Mouse (Mus musculus) forebrain, postnatal 0 days (tissue): ENCODE data around the gene Tspan18. TPM values are rescaled to one million over a fixed set of nuclear protein-coding genes. Genes with fewer than 3 reads are reported as not detected.
A peak's percentile ranks its signal among the peaks of the same experiment; 100 is the strongest.

ENCODE experiments used
- ATAC-seq: fragments of 200-750 bp; cut with Nextera tagmentation; 2 replicates; pipeline ENCODE4 v1.8.0; 2017; ENCODE audit warnings: mild to moderate bottlenecking, moderate library complexity
- DNase-seq: peaks from one replicate; pipeline ENCODE4 v3.0.0-alpha.2; 2015
- H3K27ac ChIP-seq: fragments of 300-500 bp; sonication (generic); 2 replicates; pipeline ENCODE4 v1.5.1; 2014; ENCODE audit warnings: low read depth, mild to moderate bottlenecking, antibody characterized with exemption, low read length, moderate library complexity, mixed read lengths
- H3K27me3 ChIP-seq: fragments of 300-500 bp; sonication (generic); 2 replicates; pipeline ENCODE4 v1.6.1; 2014; ENCODE audit warnings: mild to moderate bottlenecking, low read length, mixed read lengths; ENCODE audit not compliant: insufficient read depth
- H3K36me3 ChIP-seq: fragments of 300-500 bp; sonication (generic); 2 replicates; pipeline ENCODE4 v1.6.1; 2014; ENCODE audit warnings: mild to moderate bottlenecking, moderate library complexity; ENCODE audit not compliant: insufficient read depth
- H3K4me1 ChIP-seq: fragments of 300-500 bp; sonication (generic); 2 replicates; pipeline ENCODE4 v1.6.1; 2014; ENCODE audit warnings: antibody characterized with exemption; ENCODE audit not compliant: insufficient read depth
- H3K4me2 ChIP-seq: fragments of 300-500 bp; sonication (generic); 2 replicates; pipeline ENCODE4 v1.6.1; 2014; ENCODE audit warnings: low read depth, mild to moderate bottlenecking, moderate library complexity
- H3K4me3 ChIP-seq: fragments of 300-500 bp; sonication (generic); 2 replicates; pipeline ENCODE4 v1.5.1; 2014; ENCODE audit warnings: low read depth, low read length, mixed read lengths
- H3K9ac ChIP-seq: fragments of 300-500 bp; sonication (generic); 2 replicates; pipeline ENCODE4 v1.6.1; 2014; ENCODE audit warnings: mild to moderate bottlenecking
- H3K9me3 ChIP-seq: fragments of 300-500 bp; sonication (generic); 2 replicates; pipeline ENCODE4 v1.6.1; 2016; ENCODE audit warnings: low read length
- CTCF ChIP-seq: sonication (generic); IDR thresholded peaks from 2 replicates; pipeline ENCODE4 v1.5.1; 2016; ENCODE audit warnings: antibody characterized with exemption, control low read depth, low read depth
- WGBS: fragments of 180-500 bp; shearing (Covaris S2); extraction: QIAGEN DNeasy Blood & Tissue Kit; methylation state at CpG from one replicate; pipeline ENCODE4 v1.1.7; 2014; 5-methylcytosine and 5-hydroxymethylcytosine counted together
- polyA plus RNA-seq: library from polyadenylated mRNA; unstranded; fragments of >200 nt; fragmentation: Nextera tagmentation; extraction: Ambion mirVana; gene quantifications from 2 replicates; pipeline ENCODE4 v1.2.1, GENCODE M21; 2015
- total RNA-seq: library from RNA; depleted of rRNA; stranded (reverse); fragments of >200 nt; gene quantifications from 2 replicates; pipeline ENCODE4 v1.2.3, GENCODE M21; 2014

Gene Tspan18
- total and polyA plus RNA-seq, 2 experiments from 2014 or later, result 14.4 to 23.1 TPM

DNA sequence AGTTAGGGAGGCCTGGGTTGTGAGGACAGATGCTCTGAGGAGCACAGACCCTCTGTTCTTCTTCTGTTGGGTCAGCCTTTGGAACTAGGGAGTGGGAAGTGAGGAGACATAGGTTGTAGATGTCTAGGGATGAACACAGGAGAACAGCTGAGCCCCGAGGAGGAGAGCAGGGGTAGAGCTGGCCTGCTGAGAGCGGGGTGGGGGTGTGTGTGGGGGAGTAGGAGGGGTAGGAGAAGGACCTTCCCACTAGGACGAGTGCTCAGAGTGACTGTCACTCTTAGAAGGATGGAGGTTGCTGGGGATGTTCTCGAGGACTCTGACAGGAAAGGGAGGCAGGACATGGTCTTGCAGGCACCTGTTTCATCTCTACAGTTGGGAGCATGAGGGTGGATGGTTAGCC lies 140.5 kb downstream of the Tspan18 start:
- 65% methylated on average over 4 of the region's 4 CpGs for WGBS
- Histone ChIP-seq H3K27ac (no peak overlapping the region), H3K9ac (no peak overlapping the region), H3K36me3 (peaks cover 7% of the 10 kb centered on the region), H3K4me2 (no peak overlapping the region), H3K27me3 (no peaks in the 10 kb centered on the region), H3K4me3 (no peak overlapping the region), H3K4me1 (peaks cover 30% of the 10 kb centered on the region), H3K9me3 (no peaks in the 10 kb centered on the region)
- no peak for TF ChIP-seq CTCF
- no peak for ATAC-seq
- no peak for DNase-seq

DNA sequence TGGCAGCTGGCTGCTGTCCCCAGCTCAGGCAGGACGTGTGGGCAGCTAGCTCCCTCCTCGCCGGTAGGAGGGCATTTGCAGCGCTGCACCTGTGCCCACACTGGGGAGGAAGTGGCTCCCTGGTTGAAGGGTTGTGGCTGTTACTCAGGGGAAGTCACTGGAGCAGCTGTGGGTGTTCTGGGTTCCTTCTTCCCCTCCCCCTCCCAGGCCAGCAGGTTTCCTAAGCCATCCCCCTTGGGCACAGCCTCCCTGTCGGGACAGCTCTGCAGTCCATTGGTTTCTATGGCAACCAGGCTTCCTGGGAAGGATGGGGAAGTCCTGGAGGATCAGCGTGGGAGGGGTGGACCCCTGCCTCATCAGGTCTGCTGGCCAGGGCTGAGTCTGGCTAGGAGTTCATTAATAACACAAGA lies 141.6 kb downstream of the Tspan18 start:
- TF ChIP-seq CTCF, result no peak
- no peaks in the 10 kb centered on the region for H3K27me3 ChIP-seq
- H3K9me3 ChIP-seq, result no peaks in the 10 kb centered on the region
- H3K4me2 ChIP-seq, result no peak overlapping the region
- no peak overlapping the region for H3K9ac ChIP-seq
- no peak for ATAC-seq
- H3K36me3 ChIP-seq, result peaks cover 1% of the 10 kb centered on the region; the same call in 1 of the 2 replicates
- H3K27ac ChIP-seq, result no peak overlapping the region
- WGBS, result 10% methylated on average over 6 of the region's 6 CpGs
- DNase-seq, result no peak
- H3K4me3 ChIP-seq, result no peak overlapping the region
- peaks cover 30% of the 10 kb centered on the region for H3K4me1 ChIP-seq

DNA sequence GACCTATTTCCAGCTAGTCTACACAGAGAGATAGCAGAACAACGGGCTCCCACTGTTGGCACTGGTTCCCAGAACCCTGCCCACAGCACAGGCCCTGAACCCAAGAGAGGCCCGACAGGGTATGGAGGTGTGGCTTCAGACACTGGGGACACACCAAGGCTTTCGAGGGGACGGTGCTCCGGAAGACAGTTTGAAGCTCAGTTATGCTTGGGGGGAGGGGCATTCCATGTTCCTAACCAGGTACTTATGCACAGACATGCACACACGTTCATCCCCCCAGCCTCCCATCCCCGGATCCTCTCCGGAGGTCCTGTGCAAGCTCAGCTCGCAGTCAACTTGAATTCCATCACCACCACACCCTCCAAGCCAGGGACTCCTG lies 142.1 kb downstream of the Tspan18 start:
- DNase-seq (no peak), ATAC-seq (no peak)
- no peak overlapping the region for H3K9ac ChIP-seq
- TF ChIP-seq CTCF, result no peak
- WGBS, result 43% methylated on average over 9 of the region's 9 CpGs
- H3K36me3 ChIP-seq, result no peaks in the 10 kb centered on the region; the same call in 1 of the 2 replicates
- no peak overlapping the region for H3K27ac ChIP-seq
- H3K4me3 ChIP-seq, result no peak overlapping the region
- peaks cover 30% of the 10 kb centered on the region for H3K4me1 ChIP-seq
- H3K4me2 ChIP-seq, result 0 out of 2 replicates have a peak overlapping the region, but pooled peaks have one; percentile 10
- no peaks in the 10 kb centered on the region for H3K9me3 ChIP-seq
- H3K27me3 ChIP-seq, result no peaks in the 10 kb centered on the region

DNA sequence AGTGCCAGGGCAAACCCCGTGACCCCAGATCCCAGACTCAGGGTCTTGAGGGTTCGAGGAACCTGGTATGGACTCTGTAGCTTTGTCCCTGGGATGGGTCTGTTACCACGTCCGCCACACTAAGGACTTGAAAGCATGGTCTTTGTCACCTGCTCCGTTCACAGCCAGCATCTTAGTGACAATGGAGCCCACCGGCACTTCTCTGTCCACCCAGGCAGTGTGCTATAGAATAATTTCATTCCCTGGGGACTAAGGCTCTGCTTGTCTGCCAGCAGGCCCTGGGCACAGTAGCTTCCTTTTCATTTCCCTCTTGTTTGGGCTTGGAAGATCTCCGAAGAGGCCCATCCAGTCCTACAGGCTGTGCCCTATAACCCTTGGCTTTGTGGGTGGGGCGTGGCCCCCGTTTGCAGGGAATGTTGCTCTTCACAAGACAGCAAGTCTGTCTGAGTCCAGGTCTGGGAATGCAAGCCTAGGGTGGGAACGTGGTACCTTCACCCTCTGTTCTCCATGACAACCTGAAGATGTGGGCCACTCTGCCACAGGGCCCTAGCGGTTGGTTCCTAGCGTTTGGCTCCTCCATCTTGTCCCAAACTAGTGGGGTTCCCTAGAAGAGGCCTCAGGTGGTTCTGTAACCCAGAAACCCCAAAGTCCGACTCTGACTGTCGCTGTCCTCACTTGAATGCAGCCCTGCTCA lies 142.7 kb downstream of the Tspan18 start:
- H3K4me3 ChIP-seq, result no peak overlapping the region
- peaks cover 30% of the 10 kb centered on the region for H3K4me1 ChIP-seq
- no peaks in the 10 kb centered on the region for H3K27me3 ChIP-seq
- no peak overlapping the region for H3K27ac ChIP-seq
- ATAC-seq (no peak), DNase-seq (no peak)
- H3K9ac ChIP-seq, result no peak overlapping the region
- H3K4me2 ChIP-seq, result peak overlapping the region; percentile 10; the same call in 1 of the 2 replicates
- no peak for TF ChIP-seq CTCF
- 66% methylated on average over 14 of the region's 14 CpGs for WGBS
- no peaks in the 10 kb centered on the region for H3K36me3 ChIP-seq
- no peaks in the 10 kb centered on the region for H3K9me3 ChIP-seq

DNA sequence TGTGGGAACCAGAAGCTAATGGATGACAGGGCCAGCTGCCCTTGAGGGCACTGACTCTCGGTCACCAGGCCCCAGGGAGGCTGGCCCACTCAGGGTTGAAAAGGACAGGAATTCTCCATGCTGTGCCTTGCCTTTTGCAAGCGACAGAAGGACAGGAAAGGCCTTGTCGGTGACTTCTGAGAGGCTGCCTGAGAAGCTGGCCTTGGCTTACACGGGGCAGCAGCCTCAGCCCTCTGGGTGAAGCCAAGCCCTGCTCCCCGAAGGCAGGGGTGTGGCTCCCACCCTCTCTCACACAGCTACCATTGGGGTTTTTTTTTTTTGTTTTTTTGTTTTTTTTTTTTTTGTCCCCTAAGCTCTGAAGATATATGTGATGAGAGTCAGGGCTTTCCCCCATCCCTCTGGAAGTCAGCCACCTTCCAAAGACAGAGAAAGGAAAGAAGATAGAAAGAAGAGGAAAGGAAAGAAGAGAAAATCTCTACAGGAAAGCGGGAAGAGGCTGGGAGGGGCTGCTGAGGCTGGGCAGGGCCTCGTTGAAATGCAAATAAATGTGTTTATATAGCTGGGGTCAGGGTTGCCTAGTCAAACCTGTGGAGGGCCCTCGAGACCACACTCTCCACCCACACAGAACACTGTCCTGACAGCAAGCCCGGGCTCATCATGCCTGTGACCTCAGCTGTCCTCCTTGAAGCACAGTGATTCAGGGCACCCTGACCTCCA lies 143.4 kb downstream of the Tspan18 start:
- ATAC-seq (no peak), DNase-seq (no peak)
- H3K27me3 ChIP-seq, result no peaks in the 10 kb centered on the region
- H3K27ac ChIP-seq, result no peak overlapping the region
- H3K36me3 ChIP-seq, result no peaks in the 10 kb centered on the region
- peak overlapping the region; percentile 4 for H3K4me2 ChIP-seq
- no peak overlapping the region for H3K4me3 ChIP-seq
- H3K9ac ChIP-seq, result 0 out of 2 replicates have a peak overlapping the region, but pooled peaks have one; percentile 4
- TF ChIP-seq CTCF, result no peak
- WGBS, result 28% methylated on average over 9 of the region's 9 CpGs
- no peaks in the 10 kb centered on the region for H3K9me3 ChIP-seq
- peaks cover 30% of the 10 kb centered on the region for H3K4me1 ChIP-seq

DNA sequence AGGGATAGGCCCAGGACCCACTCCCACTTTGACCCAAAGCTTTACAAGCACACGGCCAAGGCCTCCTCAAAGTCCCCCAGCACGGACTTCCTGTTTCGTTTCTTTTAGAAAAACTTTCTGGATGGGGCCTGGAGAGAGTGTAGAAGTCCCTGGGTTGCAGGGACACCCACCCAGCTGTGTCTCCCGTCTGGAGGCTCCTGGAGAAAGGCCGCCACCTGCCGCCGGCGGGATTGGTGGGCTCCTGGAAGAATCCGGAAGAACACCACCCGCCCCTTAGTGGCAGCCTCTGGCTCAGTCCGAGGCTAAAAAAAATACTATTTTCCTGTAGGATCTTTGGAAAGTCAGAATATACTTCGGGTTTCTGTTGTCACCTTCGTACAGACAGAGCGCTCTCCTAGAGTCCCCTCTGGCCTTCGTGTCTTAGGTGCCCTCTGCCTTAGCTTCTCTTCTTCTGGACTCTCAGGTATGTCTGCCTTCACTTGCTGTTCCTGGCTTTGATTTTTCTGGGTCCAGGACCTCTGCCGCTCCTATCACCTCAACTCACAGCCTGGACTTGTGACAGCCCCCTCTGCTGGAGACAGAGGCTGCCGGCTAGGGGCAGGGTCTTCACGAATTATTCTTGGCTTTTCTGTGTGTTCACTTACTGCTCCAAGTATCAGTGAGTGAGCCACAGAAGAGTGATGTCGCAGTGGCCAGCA lies 145.4 kb downstream of the Tspan18 start:
- H3K4me1 ChIP-seq, result peaks cover 30% of the 10 kb centered on the region
- peak; percentile 25; the same call in 1 of the 2 replicates for ATAC-seq
- peak overlapping the region; percentile 91 for H3K4me2 ChIP-seq
- H3K4me3 ChIP-seq, result peak overlapping the region; percentile 81
- peak overlapping the region; percentile 90 for H3K9ac ChIP-seq
- no peaks in the 10 kb centered on the region for H3K36me3 ChIP-seq
- no peaks in the 10 kb centered on the region for H3K27me3 ChIP-seq
- TF ChIP-seq CTCF, result peak; percentile 59
- no peaks in the 10 kb centered on the region for H3K9me3 ChIP-seq
- DNase-seq, result peak; percentile 78
- peak overlapping the region; percentile 91 for H3K27ac ChIP-seq
- 6% methylated on average over 19 of the region's 19 CpGs for WGBS
